Mouse (Mus musculus) ES-E14 (cell line): ENCODE measurements at regions not wholly inside any gene's neighbourhood (a gene's known extent, or its start where the extent isn't known, plus 50 kb on each side); places are given as distances from the start of the nearest gene placed in this dataset.

Experiments
- HCFC1 ChIP-seq: IDR thresholded peaks from 2 replicates; pipeline ENCODE4 v1.6.1; 2012; ENCODE audit warnings: low read length, inconsistent platforms, borderline replicate concordance; ENCODE audit not compliant: insufficient read depth
- MAFK ChIP-seq: IDR thresholded peaks from 2 replicates; pipeline ENCODE4 v1.6.1; 2014; ENCODE audit warnings: mild to moderate bottlenecking, low read depth, low read length, inconsistent platforms; ENCODE audit not compliant: insufficient read depth
- ZC3H11A ChIP-seq: IDR thresholded peaks from 2 replicates; pipeline ENCODE4 v1.6.1; 2012; ENCODE audit warnings: low read depth, mild to moderate bottlenecking, inconsistent platforms, low read length, borderline replicate concordance

- TF ChIP-seq ZC3H11A (no peak), HCFC1 (no peak), MAFK (no peak)
Observed at GRCm38 (mm10) chr11:17763411-17763810, 190.3 kb downstream of the Etaa1 start.
